Mouse (Mus musculus) cerebellum, adult 2 months (tissue): ENCODE data around the gene Cfap61.

Source experiments
- CTCF ChIP-seq: fragments of 200-500 bp; IDR thresholded peaks from 2 replicates; pipeline ENCODE4 v1.5.1; 2011; ENCODE audit warnings: low read depth, mild to moderate bottlenecking, control low read depth, low read length, moderate library complexity, borderline replicate concordance; ENCODE audit not compliant: insufficient read depth
- POLR2A ChIP-seq: fragments of 200-500 bp; IDR thresholded peaks from 2 replicates; pipeline ENCODE4 v1.6.1; 2011; ENCODE audit warnings: low read length, control low read depth, borderline replicate concordance; ENCODE audit not compliant: insufficient read depth

DNA sequence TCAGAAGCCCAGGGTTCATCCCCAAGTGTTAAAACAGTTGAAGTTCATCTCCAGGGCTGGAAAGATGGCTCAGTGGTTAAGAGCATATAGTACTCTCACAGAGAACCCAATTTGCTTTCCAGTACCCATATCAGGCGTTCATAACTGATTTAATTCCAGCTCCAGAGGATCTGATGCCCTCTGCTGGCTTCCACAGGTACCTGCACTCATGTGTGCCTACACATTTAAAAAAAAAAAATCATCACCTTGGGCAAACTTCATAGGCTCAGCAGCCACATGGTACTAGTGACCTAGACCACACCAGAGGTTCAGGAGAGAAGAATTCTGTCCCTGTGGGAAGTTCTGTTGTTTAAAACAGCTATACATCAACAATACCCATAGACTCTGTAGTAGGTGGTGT lies 244.1 kb downstream of the Cfap61 start:
- TF ChIP-seq CTCF (no peak), POLR2A (no peak)
